Mouse (Mus musculus): Measurements from ENCODE around the gene Wdr95. TPM values are rescaled to one million over a fixed set of nuclear protein-coding genes. Genes with fewer than 3 reads are reported as not detected.
A peak's percentile ranks its signal among the peaks of the same experiment; 100 is the strongest.

Wdr95 gene
- total RNA-seq (2014; fragmentation: Nextera tagmentation) (not detected in 2 replicates), total RNA-seq (2017) (not detected in 2 replicates)

DNA sequence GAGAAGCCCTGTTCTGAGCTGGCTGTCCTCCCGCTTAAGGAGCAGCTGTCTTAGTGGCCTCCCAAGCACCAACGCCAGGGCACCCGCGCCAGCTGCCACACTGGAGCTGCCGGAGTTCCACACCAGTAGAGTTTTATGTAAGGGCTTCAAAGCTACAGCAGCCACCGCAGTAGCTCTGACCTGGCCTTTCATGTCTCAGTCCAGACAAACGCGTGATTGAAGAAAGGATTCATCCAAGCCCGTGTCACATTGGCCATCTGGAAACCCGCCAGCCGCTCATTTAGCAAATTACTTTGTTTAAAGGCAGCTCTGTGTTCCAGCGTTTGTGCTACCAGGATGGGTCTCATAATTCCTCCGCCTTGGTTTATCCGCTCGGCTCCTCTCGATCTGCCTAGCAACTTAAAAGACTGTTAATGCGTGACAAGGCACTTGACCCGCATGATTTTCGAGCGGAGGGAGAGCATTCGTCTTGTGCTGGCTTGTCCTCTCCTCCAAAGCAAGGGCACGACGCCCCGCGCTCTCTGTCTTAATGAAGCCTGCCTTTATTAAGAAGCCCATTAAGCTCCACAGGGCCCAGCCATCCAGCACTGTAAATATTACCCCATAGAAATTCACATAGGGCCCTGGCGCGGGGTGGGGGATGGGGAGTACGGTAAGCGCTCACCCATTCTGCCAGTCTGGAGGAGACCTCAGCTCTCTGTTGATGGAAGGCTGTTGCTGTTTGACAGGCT, at the start of gene Wdr95:
Gene Wdr95 (plus strand): TSS at position 681 of the 731 bp plus-strand sequence.
- no peak for ATAC-seq (replicated peaks; ENCODE audit: poor library complexity, severe bottlenecking)

DNA sequence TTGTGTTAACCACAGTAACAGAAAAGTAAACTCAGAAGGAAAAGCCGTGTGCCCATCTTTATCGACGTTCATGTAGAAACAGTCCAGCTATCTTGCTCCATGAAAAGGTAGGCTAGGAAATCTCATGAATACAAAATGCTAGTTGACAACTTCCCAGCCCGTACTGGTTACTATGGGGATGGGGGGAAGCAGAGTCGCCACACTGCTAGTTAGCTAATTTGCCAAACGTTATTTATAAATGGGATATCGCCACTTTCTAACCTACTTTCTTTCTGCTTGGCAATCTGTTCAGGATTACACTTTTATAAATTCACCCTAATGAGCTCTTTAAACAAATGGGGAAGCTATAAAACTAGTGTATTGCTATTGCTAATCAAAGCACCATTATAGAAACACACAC, 46.6 kb upstream of the Wdr95 start:
- ATAC-seq (replicated peaks; ENCODE audit: poor library complexity, severe bottlenecking) = no peak

DNA sequence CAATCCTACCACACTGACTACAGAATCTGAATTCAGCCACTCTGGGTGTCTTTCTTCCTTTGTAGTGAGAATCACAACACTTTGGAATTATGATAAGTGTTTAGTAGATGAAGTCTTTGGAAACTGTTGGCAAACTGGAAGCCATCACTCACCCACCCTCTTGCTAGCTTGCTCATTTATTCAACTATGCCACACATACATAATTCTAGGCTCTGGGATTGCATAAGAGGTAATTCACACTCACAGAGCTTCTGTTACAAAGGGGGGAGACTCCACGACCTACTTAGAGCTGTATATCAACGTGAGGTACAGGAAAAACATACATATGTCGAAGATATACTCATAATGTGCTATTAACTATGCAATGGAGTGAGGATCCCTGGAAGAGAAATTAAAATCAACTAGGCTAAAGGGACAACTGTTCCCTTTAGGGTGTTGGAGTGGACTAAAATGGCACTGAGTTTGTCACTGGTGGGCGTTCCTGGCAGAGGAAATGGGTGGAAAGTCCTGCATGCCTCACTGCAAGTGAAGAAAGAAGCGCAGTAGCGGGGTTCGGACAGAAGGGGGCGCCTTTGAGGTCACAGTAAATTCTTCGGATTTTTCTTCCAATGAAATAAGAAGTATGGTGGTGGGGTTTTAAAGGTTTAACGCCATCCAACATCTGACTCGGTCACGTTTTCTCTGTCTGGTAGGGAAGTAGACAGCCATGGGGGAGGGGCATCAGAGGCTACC, 45.0 kb upstream of the Wdr95 start:
- no peak for ATAC-seq (replicated peaks; ENCODE audit: poor library complexity, severe bottlenecking)

DNA sequence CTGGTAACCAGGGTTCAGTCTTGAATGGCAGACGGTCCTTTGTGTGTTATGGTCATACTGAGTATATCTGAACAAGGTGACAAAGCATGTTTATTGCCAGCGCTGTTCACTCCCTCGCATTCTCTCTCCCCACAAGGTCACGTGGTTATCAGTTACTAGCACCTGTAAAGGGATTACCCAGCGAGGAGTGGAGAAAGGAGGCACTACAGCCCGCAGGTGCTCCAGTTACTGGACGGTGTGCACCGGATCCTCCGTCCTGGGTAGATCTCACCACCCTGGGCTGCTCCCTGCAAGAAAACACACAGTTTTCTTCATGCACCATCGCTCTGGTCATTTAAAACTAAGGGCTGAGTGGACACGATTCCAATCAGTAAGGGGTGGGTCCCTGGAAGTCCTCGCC, 44.2 kb upstream of the Wdr95 start:
- no peak for ATAC-seq (replicated peaks; ENCODE audit: poor library complexity, severe bottlenecking)

DNA sequence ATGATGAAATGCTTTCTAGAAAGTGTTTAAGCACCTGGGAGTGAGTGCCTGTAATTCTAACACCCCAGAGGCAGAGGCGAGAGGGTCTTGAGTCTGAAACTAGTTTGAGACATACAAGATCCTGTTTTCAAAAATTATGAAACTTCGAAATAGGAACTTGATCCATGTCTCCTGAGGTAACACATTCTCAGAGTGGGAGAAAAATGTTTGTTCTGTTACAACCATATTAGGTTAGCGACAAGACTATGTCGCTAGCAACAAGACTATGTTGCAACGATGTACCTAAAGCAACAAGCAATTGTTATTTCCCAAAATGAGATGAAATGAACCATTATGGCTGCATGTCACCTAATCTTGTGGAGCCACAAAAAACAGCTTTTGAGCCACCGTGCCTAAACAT, 43.0 kb upstream of the Wdr95 start:
- peak; percentile 83 for ATAC-seq (replicated peaks; ENCODE audit: poor library complexity, severe bottlenecking)

DNA sequence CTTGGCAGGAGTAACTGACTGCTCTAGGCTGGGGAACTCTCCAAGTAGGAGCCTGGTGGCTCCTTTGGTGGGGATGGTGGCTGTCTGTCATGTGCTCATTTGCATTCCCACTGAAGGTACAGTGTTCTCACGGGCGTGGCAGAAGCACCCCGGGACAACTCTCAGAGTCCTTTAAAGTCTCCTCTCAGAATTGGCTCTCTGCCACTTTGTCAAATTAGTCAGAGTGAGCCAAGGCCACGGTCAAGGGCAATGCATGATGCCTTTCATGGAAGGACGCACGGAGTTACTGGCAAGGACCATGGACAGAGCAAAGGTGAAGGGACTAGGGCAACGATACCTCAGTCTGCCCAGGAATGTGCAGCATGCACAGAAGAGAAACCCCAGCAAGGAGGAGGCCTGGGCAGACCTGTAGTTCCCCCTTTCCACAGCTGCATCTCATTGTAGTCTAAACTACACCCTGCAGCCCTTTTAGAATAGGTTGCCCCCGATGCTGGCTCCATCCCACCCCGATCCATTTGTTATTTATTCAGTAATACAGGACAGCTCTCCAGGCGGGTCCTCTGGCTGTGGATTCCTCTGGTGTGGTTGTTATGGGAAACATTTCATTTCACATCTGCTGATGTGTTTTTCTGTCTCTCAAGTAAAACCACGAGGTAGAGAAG, 40.0 kb upstream of the Wdr95 start:
- no peak for ATAC-seq (replicated peaks; ENCODE audit: poor library complexity, severe bottlenecking)

DNA sequence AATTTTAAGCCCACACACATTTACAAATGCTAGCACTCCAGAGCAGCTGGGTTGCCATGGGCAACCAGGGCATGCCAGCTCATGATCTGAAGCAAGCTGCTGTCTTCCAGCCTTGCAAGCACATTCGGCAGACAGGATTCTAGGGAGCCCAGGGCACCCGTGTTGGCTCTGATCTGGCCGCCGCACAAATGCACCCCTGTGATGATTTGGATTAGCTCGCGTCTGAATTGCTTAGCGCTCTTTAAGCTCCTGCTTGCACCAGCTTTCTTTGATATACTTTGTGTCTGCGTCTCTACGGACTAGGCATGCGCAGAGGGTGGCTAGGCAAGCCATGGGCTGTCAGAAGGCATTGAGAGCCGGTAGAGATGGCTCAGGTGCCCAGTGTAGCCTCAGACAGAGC, 39.3 kb upstream of the Wdr95 start:
- no peak for ATAC-seq (replicated peaks; ENCODE audit: poor library complexity, severe bottlenecking)

DNA sequence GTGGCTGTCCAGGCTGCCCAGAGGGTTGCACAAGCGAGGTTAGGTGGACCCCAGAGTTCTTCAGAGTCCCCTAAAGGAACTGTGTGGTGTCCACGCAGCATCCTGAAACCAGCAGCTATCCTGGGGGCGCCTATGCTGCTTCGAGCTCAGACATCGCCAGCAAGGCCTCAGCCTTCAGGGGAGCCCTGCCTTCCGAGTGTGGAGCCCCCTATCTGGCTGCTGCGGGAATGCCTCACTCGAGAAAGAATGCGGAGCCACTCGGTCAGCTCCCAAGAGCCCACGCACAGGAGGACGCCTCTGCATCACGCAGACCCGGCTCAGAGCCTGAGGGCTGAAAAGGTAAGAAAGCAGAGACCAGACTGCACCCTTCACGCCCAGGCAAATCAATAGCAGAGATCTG, 38.2 kb upstream of the Wdr95 start:
- ATAC-seq (replicated peaks; ENCODE audit: poor library complexity, severe bottlenecking) = no peak

DNA sequence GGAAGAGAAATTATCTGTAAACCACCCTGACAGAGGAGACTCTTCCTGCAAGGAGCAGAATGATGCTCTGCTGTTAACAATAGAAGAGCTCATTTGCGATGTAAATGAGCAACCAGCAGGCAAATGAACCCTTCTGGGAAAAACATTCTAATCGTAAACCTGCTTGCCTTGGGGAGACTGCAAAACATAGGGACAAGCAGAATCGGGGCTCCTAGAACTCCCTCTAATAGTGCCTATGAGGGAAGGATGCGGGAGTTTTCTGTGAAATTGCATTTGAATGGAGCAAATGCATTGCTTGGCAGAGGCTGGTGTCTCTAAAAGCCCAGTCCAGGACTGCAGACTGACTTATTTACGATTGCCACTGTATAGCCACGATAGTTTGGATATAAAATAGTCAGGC, 32.8 kb upstream of the Wdr95 start:
- no peak for ATAC-seq (replicated peaks; ENCODE audit: poor library complexity, severe bottlenecking)

DNA sequence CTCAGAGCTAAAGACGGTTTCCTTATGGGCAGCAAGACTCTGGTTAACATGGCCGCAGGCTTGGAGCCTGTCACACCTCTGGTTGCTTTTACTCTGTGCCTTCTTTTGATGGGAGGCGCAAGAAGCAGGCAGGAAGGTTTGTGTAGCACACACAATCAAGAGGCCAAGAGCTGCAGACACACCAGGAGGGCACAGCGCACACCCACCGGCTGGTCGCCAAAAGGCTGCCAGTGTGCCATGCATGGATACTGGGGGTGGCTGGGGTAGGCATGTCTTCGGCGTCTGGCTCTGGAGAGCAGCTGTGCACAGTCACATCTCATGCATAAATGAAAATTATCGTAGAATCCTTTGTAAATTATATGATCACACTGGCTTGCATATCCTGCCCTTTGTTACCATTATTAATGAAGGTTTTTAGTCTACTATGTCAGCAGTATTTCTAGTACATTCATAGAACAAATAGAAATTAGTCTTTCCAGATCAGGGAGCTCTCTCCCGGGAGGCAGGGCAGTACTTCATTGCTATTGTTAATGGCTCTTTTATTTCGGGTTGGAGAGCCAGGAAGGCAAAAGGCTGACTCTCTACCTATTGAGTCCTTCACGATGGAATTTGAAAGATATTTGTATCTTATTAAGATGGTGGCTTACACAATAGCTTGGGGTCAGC, 31.9 kb upstream of the Wdr95 start:
- no peak for ATAC-seq (replicated peaks; ENCODE audit: poor library complexity, severe bottlenecking)

DNA sequence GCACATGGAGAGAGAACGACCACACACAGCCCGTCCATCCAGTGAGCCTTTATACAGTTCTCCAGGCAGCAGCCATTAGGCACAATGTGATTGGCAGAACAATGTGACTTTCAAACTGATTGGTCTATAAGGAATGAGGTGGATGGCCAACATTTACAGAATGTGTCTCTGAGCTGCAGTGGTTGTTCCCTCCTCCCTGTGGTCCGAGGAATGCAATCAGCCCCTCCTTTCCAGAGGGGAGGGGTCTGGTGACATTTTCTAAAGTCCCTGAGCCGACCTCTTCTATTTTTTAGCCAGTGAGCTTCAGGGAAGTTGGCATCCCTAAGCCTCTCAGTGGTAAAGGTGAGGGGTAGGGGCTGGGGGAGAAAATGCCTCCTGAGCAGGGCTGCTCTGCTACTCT, 28.5 kb upstream of the Wdr95 start:
- no peak for ATAC-seq (replicated peaks; ENCODE audit: poor library complexity, severe bottlenecking)

DNA sequence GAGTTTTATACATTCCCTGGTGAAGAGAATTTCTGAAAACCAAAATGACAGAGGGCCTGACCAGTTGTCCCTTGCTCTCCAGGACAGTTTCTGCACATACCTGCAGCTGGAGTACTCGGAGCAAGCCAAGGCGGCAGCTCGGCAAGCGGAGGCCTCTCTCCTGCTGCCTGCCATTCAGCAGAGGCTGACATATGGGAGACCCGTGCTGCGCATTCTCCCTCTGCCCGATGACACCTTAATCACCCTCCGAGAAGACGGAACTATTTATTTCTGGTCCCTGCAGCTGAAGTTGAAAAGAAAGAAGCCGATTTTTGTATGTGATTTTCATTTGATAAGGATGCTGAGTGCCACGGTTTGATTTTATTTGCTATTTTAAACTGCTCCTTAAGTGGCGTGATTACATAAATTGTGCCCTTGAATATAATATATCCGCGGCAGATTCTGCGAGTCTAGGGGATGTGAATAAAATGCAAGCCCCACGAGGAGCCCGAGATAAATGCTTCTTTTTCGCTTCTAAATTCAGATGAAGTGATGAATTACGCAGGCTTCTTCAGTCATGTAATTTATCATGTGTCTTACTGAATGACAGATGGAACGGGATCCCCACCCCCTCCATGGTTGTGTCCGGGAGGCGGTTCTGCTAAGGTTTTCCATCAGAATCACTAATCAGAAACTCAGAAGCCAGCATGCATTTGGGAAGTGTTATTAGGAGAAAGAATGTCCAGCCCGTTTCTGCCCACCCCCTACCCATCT, 24.9 kb upstream of the Wdr95 start:
- no peak for ATAC-seq (replicated peaks; ENCODE audit: poor library complexity, severe bottlenecking)

DNA sequence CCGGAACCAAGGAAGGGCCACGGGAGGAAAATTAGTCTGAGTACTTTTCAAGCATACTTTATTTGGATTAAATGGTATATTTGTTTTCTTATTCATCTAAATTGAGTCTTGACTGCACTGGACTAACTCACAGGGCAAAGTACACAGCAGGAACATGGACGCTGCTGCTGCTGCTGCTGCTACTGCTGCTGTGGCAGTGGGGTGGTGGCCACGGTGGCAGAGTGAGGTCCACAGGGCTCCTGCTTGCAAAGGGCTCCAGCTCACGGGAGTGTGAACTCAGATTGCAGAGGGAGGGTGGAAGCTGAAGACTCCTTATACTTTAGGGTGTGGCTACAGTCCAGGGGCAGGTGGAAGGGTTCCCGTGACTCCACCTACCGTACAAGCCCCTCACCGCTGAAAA, 23.5 kb upstream of the Wdr95 start:
- no peak for ATAC-seq (replicated peaks; ENCODE audit: poor library complexity, severe bottlenecking)

DNA sequence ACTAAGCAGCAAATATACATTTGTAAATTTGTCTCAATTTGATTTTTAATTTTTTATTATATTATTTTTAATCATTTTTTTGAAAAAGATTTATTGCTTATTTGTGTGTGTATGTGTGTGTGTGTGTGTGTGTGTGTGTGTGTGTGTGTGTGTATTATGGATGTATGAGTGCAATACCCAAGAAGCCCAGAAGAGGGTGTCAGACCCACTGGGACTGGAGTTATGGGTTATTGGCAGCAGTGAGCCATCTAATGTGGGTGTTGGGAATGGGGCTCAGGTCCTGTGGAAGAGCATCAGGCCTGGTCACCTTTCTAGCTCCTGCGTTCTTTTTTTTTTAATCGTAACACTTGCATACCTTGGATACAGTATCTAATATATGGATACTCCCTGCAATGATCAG, 22.4 kb upstream of the Wdr95 start:
- ATAC-seq (replicated peaks; ENCODE audit: poor library complexity, severe bottlenecking) = no peak

DNA sequence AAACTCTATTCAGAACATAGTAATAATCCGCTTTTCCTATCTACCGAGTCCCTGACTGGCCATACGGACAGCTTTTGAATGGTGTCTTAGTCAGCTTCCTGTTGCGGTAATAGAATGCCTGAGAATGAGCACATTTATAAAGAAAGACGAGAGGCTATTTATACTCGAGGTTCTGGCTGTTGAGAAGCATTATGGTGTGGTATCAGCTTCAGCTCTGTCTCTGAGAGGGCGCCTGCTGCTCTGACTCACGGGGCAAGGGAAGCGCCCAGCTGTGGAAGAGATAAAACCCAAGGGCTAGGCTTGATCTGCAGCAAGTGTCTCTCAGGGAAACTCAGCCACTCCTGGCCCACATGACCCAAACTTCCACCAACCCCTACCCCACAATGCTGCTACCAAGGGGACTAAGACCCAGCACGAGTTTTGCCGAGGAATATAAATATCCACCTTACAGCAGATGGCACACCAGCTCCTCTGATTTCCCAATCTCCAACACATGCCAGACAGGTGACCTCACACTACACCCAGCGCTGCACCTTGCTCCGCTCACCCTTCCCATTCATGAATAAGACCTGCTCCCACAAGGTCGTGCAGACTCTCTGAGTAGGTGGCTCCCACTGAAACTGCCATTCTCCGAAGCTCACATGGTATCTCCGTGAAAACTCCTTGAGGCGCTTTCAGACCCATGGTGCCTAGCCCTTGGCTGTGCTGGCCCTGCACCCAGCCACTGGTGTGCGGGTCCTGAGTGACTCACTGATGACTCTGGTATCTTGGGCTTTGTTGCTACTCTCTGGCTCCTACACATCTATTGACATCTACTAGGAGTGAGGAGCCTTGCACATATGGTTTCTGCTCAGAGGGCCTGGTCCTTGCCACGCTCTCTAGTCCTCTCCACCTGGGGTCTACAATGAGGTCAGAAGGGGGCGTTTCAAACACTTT, 20.1 kb upstream of the Wdr95 start:
- ATAC-seq (replicated peaks; ENCODE audit: poor library complexity, severe bottlenecking) = 0 out of 2 replicates have a peak, but pooled peaks have one; percentile 7

DNA sequence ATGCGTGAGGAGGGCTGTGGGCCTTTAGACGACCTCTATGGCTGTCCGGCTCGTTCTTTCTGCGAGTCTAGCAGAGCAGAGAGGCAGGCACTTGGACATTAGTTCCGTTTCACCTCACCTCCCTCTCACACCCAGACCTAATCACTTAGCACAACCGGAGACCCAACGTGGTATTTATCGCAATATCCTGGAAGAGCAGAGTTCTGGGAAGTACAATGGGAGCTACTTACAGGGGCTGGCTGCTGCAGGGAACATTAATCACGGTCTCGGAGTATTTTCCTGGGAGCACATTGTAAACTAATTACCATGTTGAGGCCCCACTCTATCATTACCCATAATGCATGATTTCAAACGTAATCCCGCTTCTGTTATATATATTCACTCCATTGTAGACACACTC, 18.2 kb upstream of the Wdr95 start:
- ATAC-seq (replicated peaks; ENCODE audit: poor library complexity, severe bottlenecking) = no peak

DNA sequence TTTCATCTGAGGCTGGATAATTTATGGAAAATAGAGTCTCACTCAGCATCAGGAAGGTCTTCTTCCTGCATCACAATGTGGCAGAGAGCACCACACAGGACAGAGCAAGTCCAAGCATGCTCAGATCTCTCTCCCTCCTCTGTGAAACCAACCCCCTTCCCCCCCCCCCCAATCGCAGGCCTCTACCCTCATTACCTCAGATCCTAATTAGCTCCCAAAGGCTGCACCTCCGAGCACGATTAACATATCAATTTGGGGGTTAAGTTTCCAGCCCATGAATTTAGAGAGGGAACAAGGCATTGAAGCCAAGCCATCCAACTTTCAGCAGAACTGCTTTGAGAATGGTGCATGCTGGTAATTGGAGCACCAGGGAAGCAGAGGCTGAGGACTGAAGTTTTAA, 15.8 kb upstream of the Wdr95 start:
- ATAC-seq (replicated peaks; ENCODE audit: poor library complexity, severe bottlenecking) = no peak

DNA sequence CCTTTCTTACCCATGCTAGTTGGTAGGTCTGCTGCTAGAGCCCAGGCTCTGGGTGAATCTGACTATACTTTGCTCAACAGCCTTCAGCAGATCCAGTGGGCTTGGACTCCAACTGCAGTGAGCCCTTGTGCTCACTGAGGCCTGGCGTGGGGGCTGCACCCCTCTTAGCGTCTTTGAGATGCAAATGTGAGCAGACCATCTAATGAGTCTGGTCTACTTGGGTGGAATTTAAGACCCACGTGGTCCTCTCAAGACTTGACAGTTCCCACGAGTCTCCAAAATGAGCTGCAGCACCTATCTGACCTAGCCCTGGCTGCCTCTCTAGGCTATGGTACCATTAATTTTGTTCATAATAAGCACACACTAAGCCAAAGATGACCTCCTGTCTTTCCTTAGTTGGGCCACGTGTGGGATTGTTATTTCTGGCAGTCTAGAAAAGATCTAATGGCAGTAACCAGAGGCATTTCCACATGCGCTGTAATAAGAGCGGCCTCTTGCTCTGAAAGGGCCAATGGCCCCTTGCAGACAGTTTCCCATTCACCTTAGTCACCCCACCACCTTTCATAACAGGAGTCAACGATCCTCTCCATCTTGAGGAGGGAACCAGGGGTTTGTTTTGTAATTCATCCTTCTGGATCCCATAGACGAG, 14.9 kb upstream of the Wdr95 start:
- no peak for ATAC-seq (replicated peaks; ENCODE audit: poor library complexity, severe bottlenecking)
